Mouse (Mus musculus) embryo, embryonic 9.5 days (tissue): ENCODE measurements at regions not wholly inside any gene's neighbourhood (a gene's known extent, or its start where the extent isn't known, plus 50 kb on each side); places are given as distances from the start of the nearest gene placed in this dataset.
A peak's percentile ranks its signal among the peaks of the same experiment; 100 is the strongest.

Experiments
- DNase-seq: peaks from one replicate; pipeline ENCODE4 v3.0.0-alpha.2; 2017; ENCODE audit errors: extremely low spot score

DNA sequence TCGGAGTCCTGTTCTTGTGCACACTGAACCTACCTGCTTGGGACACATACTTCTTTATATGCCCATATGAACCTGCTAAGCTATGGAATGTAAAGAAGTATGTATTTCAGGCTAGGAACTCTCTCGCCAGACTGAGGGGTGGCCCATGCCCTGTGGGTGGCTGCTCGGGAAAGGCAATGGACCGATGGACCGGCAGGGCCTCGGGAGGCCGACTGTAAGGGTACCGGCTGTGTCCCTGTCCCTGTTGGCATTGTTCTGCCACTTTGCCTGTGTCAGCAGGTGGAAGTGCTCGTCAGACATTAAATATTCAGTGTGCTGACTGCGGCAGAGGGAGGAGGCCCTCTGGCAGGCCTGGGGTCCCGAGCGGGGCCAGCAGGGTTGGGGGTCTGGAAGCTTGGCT is 54.5 kb upstream of the Gata5 start:
- no peak for DNase-seq

DNA sequence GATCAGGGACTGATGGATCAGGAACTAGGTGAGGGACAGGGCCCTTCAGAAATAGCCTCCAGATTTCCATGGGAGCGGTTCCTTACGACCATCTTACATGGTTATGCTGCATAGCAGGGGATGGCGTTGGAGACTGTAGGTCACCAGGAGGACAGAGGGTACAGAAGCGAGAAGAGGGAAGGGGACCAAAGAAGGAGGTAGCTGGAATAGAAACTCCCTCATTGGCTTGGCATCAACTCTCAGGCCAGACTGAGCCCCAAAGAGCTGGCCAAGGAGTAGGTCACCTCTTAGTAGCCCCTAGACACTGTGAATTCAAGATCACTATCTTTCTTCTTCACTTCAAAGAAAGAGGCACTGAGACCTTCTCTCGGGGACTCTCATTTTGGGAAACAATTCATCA is 53.6 kb upstream of the Gata5 start:
- DNase-seq: no peak

GRCm38 (mm10) chr2:180387305-180387704 is 52.8 kb upstream of the Gata5 start:
- no peak for DNase-seq

DNA sequence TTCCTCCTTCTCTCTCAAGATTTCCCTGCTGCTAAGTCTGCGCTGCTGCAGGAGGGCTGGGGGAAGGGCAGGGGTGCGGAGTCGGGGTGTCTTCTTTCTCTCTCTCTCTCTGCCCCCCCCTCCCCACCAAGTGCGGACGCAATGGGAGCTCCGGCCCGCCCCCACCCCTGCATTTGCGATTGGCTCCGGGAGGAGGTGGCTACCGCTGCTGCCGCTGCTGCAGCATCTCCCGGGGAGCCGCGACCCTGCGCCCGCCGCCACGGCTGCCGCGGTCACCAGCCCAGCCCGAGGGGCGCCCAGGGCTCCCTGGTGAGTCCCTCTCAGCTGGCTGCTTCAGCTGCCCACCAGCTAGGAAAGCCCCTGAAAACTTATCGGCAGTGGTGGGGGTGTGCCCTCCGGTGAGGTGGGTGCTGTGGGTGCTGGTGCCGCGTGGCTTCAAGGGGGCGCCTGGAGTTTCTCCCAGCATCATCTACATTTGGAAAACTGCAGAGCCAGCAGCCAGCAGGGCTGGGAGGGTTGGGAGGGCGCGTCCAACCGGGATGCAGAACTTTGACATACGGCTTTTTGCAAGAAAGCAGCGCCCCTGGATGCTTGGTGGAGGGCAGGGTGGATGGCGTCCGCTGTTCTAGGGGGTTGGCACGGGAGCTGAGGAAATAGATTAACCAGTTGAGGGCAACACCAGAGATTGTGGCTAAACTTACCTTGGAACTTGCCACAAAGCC is 51.6 kb upstream of the Gata5 start:
- DNase-seq: peak; percentile 58

- peak; percentile 55 for DNase-seq
Measured at GRCm38 (mm10) chr2:180385231-180385895, 50.9 kb upstream of the Gata5 start.
